22 mouse cellular contexts compared by ENCODE assay signal in the genomic region with DNA sequence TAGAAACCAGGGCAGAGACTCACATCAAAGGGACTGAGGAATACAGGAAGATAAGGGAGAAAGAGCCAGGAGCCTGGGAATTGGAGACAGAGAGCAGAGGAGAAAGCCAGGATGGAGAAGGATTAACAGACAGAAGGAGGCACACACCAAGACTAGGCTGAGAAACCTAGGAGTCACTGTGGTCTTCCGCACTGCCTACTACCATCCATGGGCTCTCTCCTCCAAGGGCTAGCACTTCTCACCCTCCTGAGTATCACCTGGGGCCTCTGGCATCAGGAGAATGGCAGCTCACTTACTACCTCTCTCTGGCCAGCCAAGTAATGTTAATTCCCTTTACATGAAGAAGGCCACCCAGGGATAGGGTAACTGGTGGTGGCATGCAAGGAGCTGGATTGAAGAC. TPM values are rescaled to one million over a fixed set of nuclear protein-coding genes. Genes with fewer than 3 reads are reported as not detected.
A peak's percentile ranks its signal among the peaks of the same experiment; 100 is the strongest.
DNase-seq lines count a peak whose midpoint lies in the region; ATAC-seq lines count a peak whose summit lies in the region.
"Had no signal": no experiment of that assay in that cellular context is flagged by ENCODE, and none has a peak within 500 bp of the region (broad histone marks: within the 10 kb centered on the region; RNA-seq: fewer than 3 reads in every experiment).

No protein-coding gene starts in this region.

- no peak overlapping the region for H3K4me2 ChIP-seq in forebrain, embryonic 11.5 days (ENCODE audit: low read depth, low read length, severe bottlenecking)
- no peak overlapping the region for H3K4me2 ChIP-seq in forebrain, embryonic 13.5 days
- H3K4me2 ChIP-seq in midbrain, embryonic 11.5 days = no peak overlapping the region
- no peak overlapping the region for H3K4me2 ChIP-seq in midbrain, embryonic 15.5 days

- no peak for ATAC-seq in forebrain, embryonic 11.5 days (replicated peaks; ENCODE audit: low FRiP score)
- ATAC-seq in forebrain, embryonic 13.5 days = no peak
- ATAC-seq in midbrain, embryonic 11.5 days (ENCODE audit: low FRiP score) = no peak
- ATAC-seq in midbrain, embryonic 15.5 days (replicated peaks) = no peak
- ATAC-seq: activated CD4-positive, CD25-positive, alpha-beta regulatory T cell, adult 4 months; CD4-positive, CD25-positive, alpha-beta regulatory T cell, adult 4 months; Patski had no signal

- no peaks in the 10 kb centered on the region for H3K36me3 ChIP-seq in forebrain, embryonic 11.5 days (ENCODE audit: control insufficient read depth, insufficient read depth, low read length)
- no peaks in the 10 kb centered on the region for H3K36me3 ChIP-seq in forebrain, embryonic 13.5 days (ENCODE audit: poor library complexity, severe bottlenecking)
- H3K36me3 ChIP-seq in heart, embryonic 10.5 days = no peaks in the 10 kb centered on the region
- H3K36me3 ChIP-seq in midbrain, embryonic 11.5 days (ENCODE audit: control insufficient read depth, insufficient read depth, low read length) = no peaks in the 10 kb centered on the region
- no peaks in the 10 kb centered on the region for H3K36me3 ChIP-seq in midbrain, embryonic 15.5 days (replicated peaks)
- H3K36me3 ChIP-seq: G1E had no signal

- H3K9ac ChIP-seq in forebrain, embryonic 11.5 days (ENCODE audit: low read length) = no peak overlapping the region
- no peak overlapping the region for H3K9ac ChIP-seq in forebrain, embryonic 13.5 days
- H3K9ac ChIP-seq in midbrain, embryonic 11.5 days (ENCODE audit: low read length) = no peak overlapping the region
- H3K9ac ChIP-seq in midbrain, embryonic 15.5 days = no peak overlapping the region

- no peak overlapping the region for H3K4me3 ChIP-seq in forebrain, embryonic 11.5 days (ENCODE audit: low read depth, low read length)
- no peak overlapping the region for H3K4me3 ChIP-seq in forebrain, embryonic 13.5 days
- no peak overlapping the region for H3K4me3 ChIP-seq in heart, embryonic 10.5 days
- H3K4me3 ChIP-seq in midbrain, embryonic 11.5 days (ENCODE audit: low read depth, low read length) = no peak overlapping the region
- H3K4me3 ChIP-seq in midbrain, embryonic 15.5 days = no peak overlapping the region

- H3K9me3 ChIP-seq in forebrain, embryonic 11.5 days (ENCODE audit: control insufficient read depth, low read length) = no peaks in the 10 kb centered on the region
- no peaks in the 10 kb centered on the region for H3K9me3 ChIP-seq in forebrain, embryonic 13.5 days (replicated peaks)
- H3K9me3 ChIP-seq in heart, embryonic 10.5 days = no peaks in the 10 kb centered on the region
- no peaks in the 10 kb centered on the region for H3K9me3 ChIP-seq in midbrain, embryonic 11.5 days (ENCODE audit: control insufficient read depth, low read length)
- no peaks in the 10 kb centered on the region for H3K9me3 ChIP-seq in midbrain, embryonic 15.5 days

- 92% methylated on average over 1 of the region's 1 CpGs for WGBS in forebrain, embryonic 11.5 days
- 100% methylated on average over 1 of the region's 1 CpGs for WGBS in forebrain, embryonic 13.5 days
- 79% methylated on average over 1 of the region's 1 CpGs for WGBS in heart, embryonic 10.5 days
- WGBS in midbrain, embryonic 11.5 days = 100% methylated on average over 1 of the region's 1 CpGs
- 96% methylated on average over 1 of the region's 1 CpGs for WGBS in midbrain, embryonic 15.5 days

- no peaks in the 10 kb centered on the region for H3K27me3 ChIP-seq in forebrain, embryonic 11.5 days (ENCODE audit: control insufficient read depth, insufficient read depth, low read length)
- no peaks in the 10 kb centered on the region for H3K27me3 ChIP-seq in forebrain, embryonic 13.5 days
- peaks cover 5% of the 10 kb centered on the region; the same call in 1 of the 2 replicates for H3K27me3 ChIP-seq in heart, embryonic 10.5 days (ENCODE audit: insufficient read depth, poor library complexity, severe bottlenecking)
- H3K27me3 ChIP-seq in midbrain, embryonic 11.5 days (ENCODE audit: control insufficient read depth, insufficient read depth, low read length) = no peaks in the 10 kb centered on the region
- H3K27me3 ChIP-seq in midbrain, embryonic 15.5 days (replicated peaks) = no peaks in the 10 kb centered on the region

- intact Hi-C loops in heart, postnatal 14 days (cut with DNase I) = no loop called here

- H3K4me1 ChIP-seq in forebrain, embryonic 11.5 days (replicated peaks; ENCODE audit: control insufficient read depth, insufficient read depth, low read length) = peaks cover 5% of the 10 kb centered on the region
- peaks cover 14% of the 10 kb centered on the region for H3K4me1 ChIP-seq in forebrain, embryonic 13.5 days
- no peaks in the 10 kb centered on the region for H3K4me1 ChIP-seq in heart, embryonic 10.5 days
- H3K4me1 ChIP-seq in midbrain, embryonic 11.5 days (ENCODE audit: control insufficient read depth, insufficient read depth, low read length) = peaks cover 10% of the 10 kb centered on the region
- peaks cover 13% of the 10 kb centered on the region for H3K4me1 ChIP-seq in midbrain, embryonic 15.5 days

- DNase-seq in forebrain, embryonic 11.5 days (ENCODE audit: low spot score) = peak; percentile 27
- DNase-seq in heart, adult 11 months = peak; percentile 58
- no peak for DNase-seq in heart, adult 9 months (ENCODE audit: low spot score in 2 of 2)
- peak; percentile 58 for DNase-seq in heart, embryonic 10.5 days (ENCODE audit: low spot score)
- no peak for DNase-seq in heart, postnatal 14 days
- peak; percentile 8 for DNase-seq in midbrain, embryonic 11.5 days (ENCODE audit: low spot score, missing footprints)
- DNase-seq: adrenal gland, adult 2 months; adrenal gland, adult 8-10 months; adrenal gland, postnatal 10 days; adrenal gland, postnatal 14 days; adrenal gland, postnatal 25 days; adrenal gland, postnatal 36 days; B cell, adult 2 months; cerebellum, adult 11 months; cerebellum, adult 11-12 months had no signal

- H3K27ac ChIP-seq in forebrain, embryonic 11.5 days (ENCODE audit: low read depth, low read length) = no peak overlapping the region
- H3K27ac ChIP-seq in forebrain, embryonic 13.5 days = no peak overlapping the region
- H3K27ac ChIP-seq in heart, embryonic 10.5 days = no peak overlapping the region
- H3K27ac ChIP-seq in midbrain, embryonic 11.5 days (ENCODE audit: low read depth, low read length) = no peak overlapping the region
- H3K27ac ChIP-seq in midbrain, embryonic 15.5 days = no peak overlapping the region

RNA-seq across cellular contexts. Expression of a gene that starts 21.5 kb away (rescaled TPM):
- polyA plus RNA-seq in forebrain, embryonic 11.5 days (2014; fragmentation: Nextera tagmentation; extraction: Ambion mirVana) = 0.90 and 1.1 TPM in 2 replicates
- 2.7 and 3.5 TPM in 2 replicates for polyA plus RNA-seq in forebrain, embryonic 13.5 days (2015; fragmentation: Nextera tagmentation; extraction: Ambion mirVana)
- polyA plus RNA-seq in heart, embryonic 10.5 days (2016; fragmentation: Nextera tagmentation; extraction: Ambion mirVana) = 0.03 TPM in 1 of 2 replicates, not detected in the other
- under 1 TPM; 0.78 to 0.84 TPM for total RNA-seq in heart, postnatal 14 days (2021)
- polyA plus RNA-seq in midbrain, embryonic 11.5 days (2014; fragmentation: Nextera tagmentation; extraction: Ambion mirVana) = 0.72 and 0.88 TPM in 2 replicates
- polyA plus RNA-seq in midbrain, embryonic 15.5 days (2015; fragmentation: Nextera tagmentation; extraction: Ambion mirVana) = 12.4 and 13.7 TPM in 2 replicates
- total RNA-seq: CH12.LX had no signal
- polyA plus RNA-seq: activated CD4-positive, CD25-positive, alpha-beta regulatory T cell, adult 4 months; CD4-positive, CD25-positive, alpha-beta regulatory T cell, adult 4 months; G1E had no signal

Comparison
In these comparisons a context has a peak if more than half of its experiments do, and no peak if none do; other contexts are left out.
1. DNase-seq: peak in forebrain, embryonic 11.5 days (single experiment), heart, adult 11 months (single experiment), heart, embryonic 10.5 days (single experiment) and midbrain, embryonic 11.5 days (single experiment); none in heart, adult 9 months (0 of 2) and heart, postnatal 14 days (0 of 2).